Mouse (Mus musculus): ENCODE measurements around the gene B3galt1.

Gene B3galt1

GRCm38 (mm10) chr2:68053243-68053642 is 487.6 kb downstream of the B3galt1 start:
- DNase-seq (ENCODE audit: low spot score in 2 of 2): no peak

GRCm38 (mm10) chr2:68061341-68061740 is 495.7 kb downstream of the B3galt1 start:
- no peak for DNase-seq (ENCODE audit: low spot score in 2 of 2)

DNA sequence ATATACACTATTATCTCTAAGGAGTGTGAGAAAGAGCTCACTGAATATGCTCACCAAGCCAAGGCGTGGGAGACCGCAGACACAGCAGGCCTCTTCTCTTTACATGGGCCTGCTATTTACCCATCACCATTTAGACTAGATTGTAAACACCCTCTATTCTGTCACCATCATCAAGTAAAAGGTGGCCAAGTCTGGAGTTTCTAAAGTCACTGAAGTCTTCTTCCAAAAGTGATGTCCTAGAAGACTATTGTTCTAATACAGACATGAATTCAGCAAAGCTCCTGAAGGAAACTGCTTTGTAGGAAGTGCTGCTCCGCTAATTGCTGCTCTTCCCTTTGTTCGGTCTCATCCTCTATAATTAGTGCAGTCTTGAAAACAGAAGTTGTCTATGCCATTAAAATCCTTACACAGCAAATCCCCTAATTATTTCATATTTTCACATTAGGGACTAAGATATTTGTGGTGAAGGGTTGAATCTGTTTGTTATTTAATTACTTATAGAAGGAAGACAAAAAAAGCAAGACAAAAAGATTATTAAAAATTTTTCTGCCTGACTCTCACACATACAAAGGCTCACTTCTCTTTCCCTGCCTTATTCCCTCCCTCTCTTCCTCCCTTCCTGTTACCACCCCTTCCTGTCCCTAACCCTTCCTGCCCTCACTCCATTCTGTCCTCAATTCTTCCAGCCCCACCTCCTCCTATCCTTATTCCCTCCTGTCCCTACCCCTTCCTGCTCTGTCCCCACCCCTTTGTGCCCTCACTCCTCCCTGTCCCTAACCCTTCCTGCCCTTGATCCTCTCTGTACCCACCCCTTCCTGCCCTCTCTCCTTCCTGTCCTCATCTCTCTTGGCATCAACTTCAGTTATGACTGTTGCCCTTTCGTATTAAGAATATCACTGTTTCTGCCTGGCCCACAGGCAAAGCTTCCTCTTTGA is 514.0 kb downstream of the B3galt1 start:
- DNase-seq (ENCODE audit: low spot score in 2 of 2): no peak

DNA sequence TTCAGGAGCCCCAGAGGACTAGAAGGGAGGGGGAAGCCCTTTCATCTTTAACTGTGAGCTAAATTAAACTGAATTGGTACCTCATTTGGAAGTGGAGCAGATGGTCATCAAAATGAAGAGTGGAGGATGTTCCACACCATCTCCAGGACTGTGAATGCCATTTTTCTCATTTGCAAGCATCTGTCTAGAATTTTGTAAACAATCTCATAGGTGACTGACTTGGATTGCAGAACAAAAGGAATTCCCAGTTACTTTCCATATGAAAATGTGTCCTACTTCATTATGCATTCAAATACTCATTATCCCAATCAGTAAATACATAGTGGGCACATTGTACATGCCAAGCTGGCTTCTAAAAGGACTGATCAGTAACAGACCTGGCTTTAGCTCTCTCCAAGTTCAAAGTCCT is 515.2 kb downstream of the B3galt1 start:
- DNase-seq (ENCODE audit: low spot score in 2 of 2): no peak

DNA sequence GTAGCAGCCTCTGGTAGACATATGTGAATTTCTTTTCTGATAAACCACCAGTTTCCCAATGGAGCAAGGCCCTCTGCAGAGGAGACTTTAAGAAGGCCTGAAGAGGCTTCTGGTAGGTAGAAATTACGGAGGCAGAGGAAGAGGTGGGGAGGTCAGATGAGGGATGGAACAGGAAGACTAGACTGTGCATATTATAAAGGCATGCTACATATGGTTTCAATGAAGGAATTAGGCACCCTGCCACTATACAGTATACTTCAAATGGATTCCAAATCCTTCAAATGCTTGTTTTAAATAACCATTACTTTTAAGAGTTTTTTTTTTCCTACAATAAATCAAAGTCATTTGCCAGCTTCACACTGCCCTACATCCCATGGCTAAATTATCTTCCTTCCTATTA is 518.8 kb downstream of the B3galt1 start:
- DNase-seq (ENCODE audit: low spot score in 2 of 2): no peak

- DNase-seq (ENCODE audit: low spot score in 2 of 2): no peak
These were observed 520.4 kb downstream of the B3galt1 start for GRCm38 (mm10) chr2:68086101-68086500.

DNA sequence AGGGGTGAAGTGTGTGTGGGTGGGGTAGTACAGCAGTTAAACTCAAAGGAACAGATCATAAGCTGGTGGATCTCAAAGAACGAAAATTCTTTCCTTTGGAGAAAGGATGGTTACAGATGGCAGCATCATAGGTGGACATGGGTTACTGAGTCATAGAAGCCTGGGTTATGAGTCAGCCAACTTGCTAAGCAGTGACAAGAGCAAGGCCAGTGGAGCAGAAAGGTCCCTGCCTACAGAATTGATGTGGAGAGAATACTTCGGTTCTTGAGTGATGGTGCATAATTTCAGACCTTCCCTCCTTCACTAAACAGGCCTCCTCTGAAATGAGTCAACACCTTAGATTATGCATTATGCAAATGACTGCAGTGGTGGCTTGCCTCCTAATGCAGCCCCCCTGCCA is 525.9 kb downstream of the B3galt1 start:
- no peak for DNase-seq (ENCODE audit: low spot score in 2 of 2)

GRCm38 (mm10) chr2:68104641-68105040 is 539.0 kb downstream of the B3galt1 start:
- no peak for DNase-seq (ENCODE audit: low spot score in 2 of 2)

DNA sequence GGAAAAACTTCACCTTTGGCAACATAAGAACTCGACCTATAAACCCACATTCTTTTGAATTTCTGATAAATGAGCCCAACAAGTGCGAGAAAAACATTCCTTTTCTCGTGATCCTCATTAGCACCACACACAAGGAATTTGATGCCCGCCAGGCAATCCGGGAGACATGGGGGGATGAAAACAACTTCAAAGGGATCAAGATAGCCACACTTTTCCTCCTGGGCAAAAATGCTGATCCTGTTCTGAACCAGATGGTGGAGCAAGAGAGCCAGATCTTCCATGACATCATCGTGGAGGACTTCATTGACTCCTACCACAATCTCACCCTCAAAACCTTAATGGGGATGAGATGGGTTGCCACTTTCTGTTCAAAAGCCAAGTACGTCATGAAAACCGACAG is 552.4 kb downstream of the B3galt1 start:
- DNase-seq (ENCODE audit: low spot score in 2 of 2): no peak

- DNase-seq (ENCODE audit: low spot score in 2 of 2): no peak
These were observed 559.1 kb downstream of the B3galt1 start for GRCm38 (mm10) chr2:68124751-68125150.

- DNase-seq (ENCODE audit: low spot score in 2 of 2): no peak
These were observed 575.4 kb downstream of the B3galt1 start for GRCm38 (mm10) chr2:68141094-68141493.

DNA sequence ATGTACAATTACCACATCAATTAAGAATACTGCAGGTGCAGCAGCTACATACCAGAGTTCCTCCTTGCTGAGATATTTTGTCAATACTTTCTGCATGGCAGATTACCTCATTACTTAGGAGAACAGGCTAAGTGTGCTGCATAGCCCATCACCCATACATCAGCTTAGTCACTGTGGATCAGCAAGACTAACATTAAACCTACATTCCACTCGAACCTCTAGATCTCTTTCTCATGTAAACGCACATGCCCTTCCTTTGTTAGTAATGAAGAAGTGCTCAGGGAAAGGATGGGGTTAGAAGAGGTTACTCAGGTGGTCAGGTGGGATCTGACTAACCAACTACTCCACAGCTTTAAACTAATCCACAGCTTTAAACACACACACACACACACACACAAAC is 577.6 kb downstream of the B3galt1 start:
- no peak for DNase-seq (ENCODE audit: low spot score in 2 of 2)

DNA sequence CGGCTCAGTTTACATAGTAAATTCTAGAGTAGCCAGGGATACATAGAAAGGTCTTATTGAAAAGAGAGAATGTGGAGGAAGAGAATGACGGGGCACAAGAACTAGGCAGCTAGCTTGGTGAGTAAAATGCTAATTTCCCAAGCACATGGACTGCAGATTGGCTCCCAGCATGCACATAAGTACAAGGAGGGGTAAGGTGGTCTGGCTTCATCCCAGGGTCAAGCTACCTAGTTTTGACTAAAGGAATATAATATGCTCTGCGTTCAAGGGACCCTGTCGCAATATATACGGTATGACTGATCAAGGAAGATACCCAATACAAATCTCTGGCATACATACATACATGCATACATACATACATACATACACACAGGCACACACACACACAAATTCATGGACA is 594.1 kb downstream of the B3galt1 start:
- no peak for DNase-seq (ENCODE audit: low spot score in 2 of 2)

- no peak for DNase-seq (ENCODE audit: low spot score in 2 of 2)
These were observed 594.9 kb downstream of the B3galt1 start for GRCm38 (mm10) chr2:68160566-68160965.

DNA sequence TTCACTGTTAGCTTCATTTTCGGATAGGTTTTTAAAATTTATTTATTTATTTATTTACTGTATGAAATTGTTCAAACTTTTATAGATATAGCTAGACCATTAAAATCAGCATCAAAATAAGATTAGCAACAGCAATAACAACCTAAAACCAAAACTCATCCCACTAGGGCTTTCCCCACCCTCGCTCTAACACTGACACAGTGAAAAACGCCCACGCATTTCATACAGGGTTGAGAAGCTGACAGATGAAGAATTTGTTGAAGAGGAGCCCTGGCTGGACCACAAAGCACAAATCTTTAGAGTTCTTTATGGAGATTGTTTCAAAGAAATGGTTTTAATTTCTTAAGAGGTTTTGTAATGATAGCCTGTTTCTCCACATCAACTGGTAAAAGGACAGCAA is 596.3 kb downstream of the B3galt1 start:
- no peak for DNase-seq (ENCODE audit: low spot score in 2 of 2)

GRCm38 (mm10) chr2:68171306-68171705 is 605.6 kb downstream of the B3galt1 start:
- DNase-seq (ENCODE audit: low spot score in 2 of 2): no peak
